Mouse (Mus musculus) ES-Bruce4 (cell line): ENCODE data around the gene Tpcn1.

ENCODE experiments used
- CTCF ChIP-seq: IDR thresholded peaks from one replicate; pipeline ENCODE4 v1.8.1; 2011; ENCODE audit warnings: low read depth, low read length
- EP300 ChIP-seq: IDR thresholded peaks from 2 replicates; pipeline ENCODE4 v1.6.1; 2011; ENCODE audit warnings: low read depth, low read length; ENCODE audit not compliant: insufficient read depth
- POLR2A ChIP-seq: IDR thresholded peaks from one replicate; pipeline ENCODE4 v1.8.1; 2011; ENCODE audit warnings: low read length; ENCODE audit not compliant: insufficient read depth

DNA sequence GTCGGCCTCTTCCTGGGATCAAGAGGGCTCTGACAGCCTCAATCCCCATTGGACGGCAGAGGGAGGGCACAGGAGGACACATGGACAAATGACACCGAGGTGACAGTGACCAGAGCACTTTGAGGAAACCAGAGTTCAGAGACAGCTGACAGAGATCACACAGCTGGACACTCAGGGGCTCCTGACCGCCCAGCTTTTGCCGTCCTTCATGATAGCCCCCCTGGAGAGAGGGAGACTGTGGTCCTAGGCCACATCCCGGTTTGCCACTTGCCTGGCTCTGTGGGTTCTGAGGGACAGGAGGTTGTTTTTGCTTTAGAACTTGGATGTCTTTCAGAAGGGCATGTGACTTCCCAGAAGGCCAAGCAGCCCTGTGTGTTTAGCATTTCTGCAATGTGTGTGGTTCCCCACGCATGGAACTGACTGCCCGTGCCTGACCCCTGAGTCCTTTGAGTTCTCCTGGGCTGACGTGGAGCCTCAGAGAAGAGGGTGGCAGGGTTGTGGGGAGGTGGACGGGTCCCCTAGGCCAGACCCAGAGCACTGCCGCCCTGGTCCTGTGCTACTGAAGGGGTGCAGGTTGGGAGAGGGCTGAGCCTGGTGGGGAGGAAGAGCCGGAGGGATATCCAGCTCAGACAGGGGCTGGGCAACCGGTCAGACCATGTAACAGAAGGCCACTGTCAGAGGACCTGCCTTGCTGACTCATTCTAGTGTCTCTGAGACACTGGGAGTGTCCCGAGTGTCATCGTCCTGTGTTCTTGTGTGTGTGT lies 72.1 kb downstream of the Tpcn1 start:
- no peak for TF ChIP-seq POLR2A
- TF ChIP-seq CTCF, result no peak
- TF ChIP-seq EP300, result no peak
